Comparison of ENCODE assay signal across 9 mouse cellular contexts in the genomic region with DNA sequence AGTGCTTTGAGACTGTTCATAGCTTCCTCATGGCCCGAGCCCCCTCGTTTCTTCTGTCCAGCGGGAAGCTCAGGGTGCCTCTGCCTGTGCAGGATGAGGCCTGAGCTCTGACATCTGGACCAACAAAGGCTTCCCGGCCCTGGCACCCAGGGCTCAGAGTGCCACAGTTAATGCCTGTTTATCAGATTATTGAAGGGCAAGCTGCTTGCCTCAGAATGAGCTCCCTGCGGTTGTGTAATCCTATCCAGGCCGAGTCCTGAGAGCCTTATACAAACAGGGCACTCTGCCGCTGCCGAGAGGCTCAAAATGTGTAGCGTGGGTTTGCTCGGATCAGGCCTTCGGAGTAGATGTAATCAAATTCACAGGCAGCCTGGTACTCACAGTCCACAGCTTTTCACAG.
DNase-seq lines count a peak whose midpoint lies in the region; ATAC-seq and TF ChIP-seq lines count a peak whose summit lies in the region.
"Had no signal": no experiment of that assay in that cellular context is flagged by ENCODE, and none has a peak within 500 bp of the region (broad histone marks: within the 10 kb centered on the region; RNA-seq: fewer than 3 reads in every experiment).

No protein-coding gene starts in this region.

- peaks cover 46% of the 10 kb centered on the region for H3K4me1 ChIP-seq in heart, embryonic 10.5 days
- H3K4me1 ChIP-seq in kidney, embryonic 15.5 days = peaks cover 30% of the 10 kb centered on the region

- no peaks in the 10 kb centered on the region for H3K27me3 ChIP-seq in heart, embryonic 10.5 days (ENCODE audit: insufficient read depth, poor library complexity, severe bottlenecking)
- H3K27me3 ChIP-seq in kidney, embryonic 15.5 days = no peaks in the 10 kb centered on the region
- H3K27me3 ChIP-seq: neural tube, embryonic 12.5 days had no signal

- H3K4me3 ChIP-seq in left cerebral cortex, adult 2 months = no peak overlapping the region
- H3K4me3 ChIP-seq in heart, embryonic 10.5 days = no peak overlapping the region
- H3K4me3 ChIP-seq in kidney, embryonic 15.5 days (replicated peaks) = no peak overlapping the region
- H3K4me3 ChIP-seq: neural tube, embryonic 12.5 days had no signal

- no peaks in the 10 kb centered on the region for H3K9me3 ChIP-seq in heart, embryonic 10.5 days
- no peaks in the 10 kb centered on the region for H3K9me3 ChIP-seq in kidney, embryonic 15.5 days (replicated peaks)
- H3K9me3 ChIP-seq: neural tube, embryonic 12.5 days had no signal

- TF ChIP-seq CTCF in left cerebral cortex, adult 2 months (IDR thresholded peaks at IDR 0.05) = no peak

- intact Hi-C loops in left cerebral cortex, adult 2 months (cut with DNase I) = no loop called here

- DNase-seq in left cerebral cortex, adult 2 months (ENCODE audit: extremely low spot score in 1 of 2, low spot score in 2 of 2) = no peak
- DNase-seq in left cerebral cortex, adult 9 months (ENCODE audit: low spot score in 2 of 2) = no peak
- peak; percentile 48 for DNase-seq in embryo, embryonic 9.5 days (ENCODE audit: extremely low spot score)
- DNase-seq in heart, embryonic 10.5 days (ENCODE audit: low spot score) = no peak
- peak; percentile 66 to 76 for DNase-seq in lung, adult 18-20 months
- peak; percentile 61 for DNase-seq in retina, embryonic 14.5 days (ENCODE audit: low spot score)
- DNase-seq in thymus, postnatal 10 days (ENCODE audit: low spot score in 2 of 2) = no peak

- peak overlapping the region; percentile 6; the same call in 1 of the 2 replicates for H3K27ac ChIP-seq in left cerebral cortex, adult 2 months
- peak overlapping the region; percentile 62 for H3K27ac ChIP-seq in heart, embryonic 10.5 days
- H3K27ac ChIP-seq in kidney, embryonic 15.5 days = peak overlapping the region; percentile 34; the same call in 1 of the 2 replicates
- H3K27ac ChIP-seq: neural tube, embryonic 12.5 days had no signal

- no peaks in the 10 kb centered on the region for H3K36me3 ChIP-seq in heart, embryonic 10.5 days
- H3K36me3 ChIP-seq in kidney, embryonic 15.5 days = no peaks in the 10 kb centered on the region
- H3K36me3 ChIP-seq: neural tube, embryonic 12.5 days had no signal

- WGBS in heart, embryonic 10.5 days = 21% methylated on average over 11 of the region's 11 CpGs
- 17% methylated on average over 11 of the region's 11 CpGs for WGBS in kidney, embryonic 15.5 days

- no peak overlapping the region for H3K9ac ChIP-seq in kidney, embryonic 15.5 days
- H3K9ac ChIP-seq: neural tube, embryonic 12.5 days had no signal

- peak; percentile 45; the same call in 1 of the 2 replicates for ATAC-seq in kidney, embryonic 15.5 days (replicated peaks; ENCODE audit: low FRiP score)

- peak overlapping the region; percentile 1; the same call in 1 of the 2 replicates for H3K4me2 ChIP-seq in kidney, embryonic 15.5 days
- H3K4me2 ChIP-seq: neural tube, embryonic 12.5 days had no signal

Comparison
In these comparisons a context has a peak if more than half of its experiments do, and no peak if none do; other contexts are left out.
1. DNase-seq: peak in embryo, embryonic 9.5 days (single experiment), lung, adult 18-20 months (2 of 2) and retina, embryonic 14.5 days (single experiment); none in left cerebral cortex, adult 2 months (0 of 2), left cerebral cortex, adult 9 months (0 of 2), heart, embryonic 10.5 days (single experiment) and thymus, postnatal 10 days (0 of 2).
2. H3K27ac ChIP-seq: peak in every context shown above with its lines; median percentile 62 in heart, embryonic 10.5 days; 34 in kidney, embryonic 15.5 days; 6 in left cerebral cortex, adult 2 months.